Mouse (Mus musculus): ENCODE measurements at regions not wholly inside any gene's neighbourhood (a gene's known extent, or its start where the extent isn't known, plus 50 kb on each side); places are given as distances from the start of the nearest gene placed in this dataset.
"Not testable (repeated sequence)": the region's sequence is repeated elsewhere in the genome, so short reads cannot be mapped to it uniquely, and the experiment has no call there.

DNA sequence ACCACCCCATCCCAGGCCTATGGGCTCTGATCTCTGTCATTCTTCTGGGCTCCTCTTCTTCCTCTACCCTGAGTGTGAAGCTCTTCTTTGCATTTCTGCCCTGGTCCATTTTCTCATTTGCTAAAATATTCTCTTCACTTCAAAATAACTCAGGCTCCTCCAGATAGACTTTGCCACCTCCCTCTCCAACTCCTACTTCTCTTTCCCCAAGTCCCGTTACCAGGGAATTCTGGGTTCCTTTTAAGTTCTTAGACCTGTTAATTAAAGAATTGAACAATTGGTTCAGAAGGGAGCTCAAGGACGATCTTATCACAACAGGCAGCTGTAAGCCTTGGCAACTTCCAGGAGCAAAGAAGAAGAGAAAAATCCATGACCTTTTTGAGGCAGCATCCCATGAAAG lies 122.9 kb upstream of the Arid1b start:
- DNase-seq (ENCODE audit: low spot score in 2 of 2), result no peak

DNA sequence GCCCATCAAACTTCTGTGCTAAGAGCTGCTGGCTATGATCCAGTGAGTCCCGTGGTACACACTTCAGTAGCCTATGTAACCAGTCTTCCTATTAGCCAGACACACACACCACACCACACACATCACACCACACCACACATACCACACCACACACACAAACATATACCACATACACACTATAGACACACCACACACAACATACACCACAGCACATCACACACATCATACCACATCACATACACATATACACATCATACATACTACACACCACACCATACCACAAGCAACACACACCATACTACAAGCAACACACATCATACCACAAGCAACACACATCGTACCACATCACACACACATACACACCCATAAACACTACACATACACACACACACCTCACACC lies 119.7 kb upstream of the Arid1b start:
- DNase-seq (ENCODE audit: low spot score in 2 of 2), result no peak

DNA sequence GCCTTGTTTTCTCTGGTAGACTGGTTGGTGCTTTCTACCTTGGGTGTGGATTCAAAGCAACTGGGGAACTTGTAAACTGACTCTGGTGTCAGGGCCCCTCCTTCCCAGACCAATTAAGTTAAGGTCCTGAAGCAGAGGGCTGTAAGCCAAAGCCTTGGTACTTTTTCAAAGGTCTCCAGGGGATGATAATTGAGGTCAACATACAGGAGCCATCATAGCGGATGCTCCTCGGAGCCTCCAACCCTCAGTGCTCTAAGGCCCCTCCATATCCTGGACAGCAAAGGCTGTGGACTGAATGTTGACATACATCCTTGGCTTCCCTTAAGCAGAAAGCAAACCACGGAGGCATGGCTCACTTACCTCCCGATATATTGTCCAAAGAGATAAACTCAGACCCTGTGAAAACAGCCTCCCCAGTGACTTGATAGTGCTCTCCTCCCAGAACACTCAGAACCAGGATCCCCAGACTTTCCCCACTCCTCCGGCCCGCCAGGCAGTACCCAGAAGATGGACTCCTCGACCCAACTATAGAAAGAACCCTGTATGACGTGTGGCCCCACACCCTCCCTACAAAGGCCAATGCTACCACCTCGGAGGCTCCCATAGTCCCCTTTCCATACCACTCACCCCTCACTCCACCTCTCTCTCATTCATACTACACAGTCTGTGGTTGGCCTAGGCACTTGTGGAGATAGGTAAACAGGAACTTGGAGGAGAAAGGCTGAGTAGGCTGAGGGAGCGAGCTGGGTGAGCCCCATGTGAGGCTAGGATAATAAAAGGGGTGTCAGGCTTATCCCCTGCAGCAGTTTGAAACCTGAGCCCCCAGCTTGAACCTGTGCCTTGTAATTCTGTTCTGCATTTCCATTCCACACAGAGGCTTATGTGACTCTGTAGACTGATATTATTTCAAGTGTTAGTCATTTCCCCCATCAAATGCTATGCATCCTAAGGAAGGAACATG lies 118.8 kb upstream of the Arid1b start:
- no peak for DNase-seq (ENCODE audit: low spot score in 2 of 2)

DNA sequence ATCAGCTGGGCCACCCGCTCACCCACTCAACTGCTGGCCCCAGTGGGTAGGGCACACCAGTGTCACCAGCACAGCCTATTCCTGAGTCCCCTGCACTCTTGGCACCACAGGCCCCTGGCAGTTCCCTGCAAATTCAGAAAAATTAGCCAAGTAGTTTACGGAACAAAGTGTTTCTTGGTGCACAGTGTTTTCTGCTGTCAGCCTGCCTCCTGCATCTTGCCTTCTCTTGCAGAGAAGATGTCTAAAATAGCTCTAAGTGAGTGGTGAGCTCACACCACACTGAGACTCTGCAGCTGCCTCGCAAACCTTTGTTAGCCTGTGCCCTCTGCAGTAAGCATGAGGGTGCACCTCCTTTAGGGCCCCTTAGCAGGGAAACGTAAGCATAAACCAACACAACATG lies 117.7 kb upstream of the Arid1b start:
- no peak for DNase-seq (ENCODE audit: low spot score in 2 of 2)

DNA sequence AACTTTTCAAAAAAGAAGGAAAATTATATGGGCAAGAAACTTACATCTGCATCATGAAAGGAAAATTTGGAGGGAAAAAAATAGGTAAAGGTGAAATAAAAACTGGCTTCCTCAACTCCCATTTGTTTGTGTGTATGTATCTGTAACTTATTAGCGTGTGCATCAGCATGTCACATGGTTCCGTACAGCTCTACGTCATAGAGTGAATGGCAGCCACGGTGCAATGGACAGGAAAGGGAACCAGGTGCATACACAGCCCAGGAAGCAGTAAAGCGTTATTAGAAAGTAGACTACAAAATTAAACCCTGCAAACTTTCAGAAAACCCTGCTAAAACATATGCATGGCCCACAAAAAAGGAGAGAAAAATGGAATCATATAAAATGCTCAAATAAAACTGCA lies 112.7 kb upstream of the Arid1b start:
- DNase-seq (ENCODE audit: low spot score in 2 of 2), result no peak

DNA sequence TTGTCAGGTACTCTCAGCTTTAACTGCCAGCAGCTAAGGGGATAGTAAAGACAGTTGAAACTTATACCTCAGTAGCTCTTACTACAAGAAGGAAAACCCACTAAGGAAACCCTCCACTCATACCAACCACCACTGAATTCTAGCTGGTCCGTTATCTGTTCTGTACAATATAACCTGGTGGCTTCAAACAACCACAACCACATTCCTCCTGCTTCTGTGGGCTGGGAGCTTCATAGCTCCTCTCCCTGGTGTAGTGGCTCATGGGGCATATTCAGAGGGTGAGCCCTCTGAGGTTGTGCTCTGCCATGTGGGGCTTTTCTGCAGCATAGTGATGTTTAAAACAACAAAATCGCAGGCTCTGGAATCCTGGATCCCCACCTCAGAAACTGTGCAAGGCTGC lies 110.0 kb upstream of the Arid1b start:
- DNase-seq (ENCODE audit: low spot score in 2 of 2), result no peak

DNA sequence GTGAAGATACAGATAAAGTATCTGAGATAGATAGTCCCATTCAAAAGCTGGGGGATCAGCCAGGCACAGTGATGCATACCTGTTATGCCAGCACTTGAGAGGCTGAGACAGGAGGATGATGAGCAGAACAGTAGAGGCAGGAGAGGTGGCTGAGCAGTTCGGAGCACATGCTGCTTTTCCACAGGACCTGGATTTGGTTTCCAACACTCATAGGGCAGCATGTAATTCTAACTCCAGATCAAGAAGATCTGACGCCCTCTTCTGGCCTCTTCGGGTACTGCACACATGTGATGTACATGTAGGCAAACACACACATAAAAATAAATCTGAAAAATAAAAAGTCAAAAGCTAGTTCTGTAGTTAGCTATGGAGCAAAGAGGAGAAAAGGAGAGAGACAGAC lies 109.4 kb upstream of the Arid1b start:
- no peak for DNase-seq (ENCODE audit: low spot score in 2 of 2)

DNA sequence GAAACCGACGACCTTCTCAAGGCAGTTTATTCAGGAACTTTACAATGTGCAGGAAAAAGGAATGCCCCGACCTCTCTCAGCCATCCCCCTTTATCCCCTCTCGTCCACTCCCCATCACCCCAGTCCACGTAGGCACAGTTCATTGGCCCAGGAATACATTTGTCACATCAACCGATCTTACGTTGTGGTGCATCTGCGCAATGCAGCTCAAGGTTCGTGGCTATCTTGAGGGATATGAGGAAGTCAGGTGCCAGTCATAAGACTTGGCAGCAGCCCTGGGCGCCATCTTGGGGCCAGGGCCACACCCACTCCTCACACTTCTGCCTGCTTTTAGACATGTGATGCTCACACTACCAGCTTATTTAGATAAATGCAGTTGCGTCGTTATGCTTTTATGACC lies 106.8 kb upstream of the Arid1b start:
- not testable (repeated sequence) for DNase-seq (ENCODE audit: low spot score in 2 of 2)

DNA sequence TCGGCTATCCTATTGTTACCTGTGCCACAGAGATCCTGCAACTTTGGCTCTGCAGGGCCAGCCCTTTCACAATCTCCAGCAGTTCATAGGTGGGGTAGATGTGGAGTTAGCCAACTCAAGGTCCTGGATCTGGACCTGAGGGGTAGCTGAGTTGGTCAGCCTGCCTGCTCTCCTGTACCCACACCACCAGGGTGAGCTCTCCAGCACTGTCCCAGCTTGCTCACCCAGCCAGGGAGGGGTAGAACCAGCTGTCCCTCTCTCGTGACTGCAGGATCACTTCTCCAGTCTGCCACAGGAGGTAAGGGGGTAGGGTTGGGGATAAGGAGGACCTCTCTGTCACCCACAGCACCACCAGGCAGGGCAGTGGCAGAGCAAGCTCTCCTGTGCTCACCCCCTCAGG lies 104.6 kb upstream of the Arid1b start:
- no peak for DNase-seq (ENCODE audit: low spot score in 2 of 2)

DNA sequence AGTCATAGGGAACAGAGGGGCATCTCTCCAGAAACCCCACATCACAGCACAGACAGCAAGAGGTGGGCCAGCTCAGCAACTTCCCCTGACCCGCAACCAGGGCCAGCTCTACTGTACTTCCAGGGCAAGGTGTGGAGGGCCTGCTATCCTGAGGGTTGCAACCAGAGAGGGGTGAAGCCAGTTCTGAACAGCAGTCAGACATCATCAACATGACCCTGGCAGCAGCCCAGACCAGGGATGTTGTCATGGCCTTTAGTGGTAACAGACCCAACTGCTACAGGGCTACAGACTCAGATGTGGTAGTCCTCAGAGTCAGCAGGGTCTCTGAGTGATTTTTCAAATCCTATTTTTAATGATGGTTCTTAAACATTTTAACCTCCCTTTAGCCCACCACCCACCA lies 104.0 kb upstream of the Arid1b start:
- DNase-seq (ENCODE audit: low spot score in 2 of 2), result no peak

DNA sequence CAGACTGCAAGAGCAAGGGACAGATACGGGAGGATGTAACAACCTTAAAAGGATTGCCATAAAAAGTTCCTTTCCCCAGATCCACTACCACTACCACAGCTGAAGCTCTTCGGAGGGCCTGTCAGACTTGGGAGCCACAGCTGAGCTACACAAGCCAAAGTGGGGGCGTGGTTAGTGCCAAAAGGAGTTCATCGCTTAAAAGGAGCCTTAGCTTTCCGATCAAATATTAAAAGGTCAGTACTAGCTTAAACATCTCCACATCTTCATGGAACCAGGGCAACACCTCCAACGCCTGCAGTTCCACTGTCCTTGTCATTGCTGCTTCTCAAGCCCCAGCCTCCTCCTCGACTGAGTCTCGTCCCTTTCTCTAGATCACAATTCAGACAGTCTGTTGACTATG lies 102.6 kb upstream of the Arid1b start:
- DNase-seq (ENCODE audit: low spot score in 2 of 2), result no peak

DNA sequence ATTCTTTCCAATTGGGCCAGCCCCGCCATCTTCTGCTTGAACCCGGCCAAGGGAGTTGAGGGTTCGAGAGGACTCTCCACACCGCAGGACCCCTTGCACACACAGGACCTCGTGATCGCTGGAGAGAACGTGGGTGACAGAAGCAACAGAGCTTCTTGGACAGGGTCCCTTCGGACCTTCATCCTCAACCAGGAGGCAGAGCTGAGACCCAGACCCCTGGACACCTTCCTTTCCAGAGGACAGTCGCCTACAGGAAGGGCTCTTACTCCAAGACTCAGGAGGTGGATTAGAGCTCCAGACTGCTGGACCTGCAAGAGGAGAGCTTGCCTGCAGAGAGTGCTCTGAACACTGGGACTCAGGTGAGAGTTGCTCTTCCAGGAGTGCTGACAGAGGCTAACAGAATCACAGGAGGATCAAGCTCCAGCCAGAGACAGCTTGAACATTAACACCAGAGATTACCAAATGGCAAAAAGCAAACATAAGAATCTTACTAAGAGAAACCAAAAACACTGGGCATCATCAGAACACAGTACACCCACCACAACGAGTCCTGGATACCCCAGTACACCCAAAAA lies 99.3 kb upstream of the Arid1b start:
- not testable (repeated sequence) for DNase-seq (ENCODE audit: low spot score in 2 of 2)

DNA sequence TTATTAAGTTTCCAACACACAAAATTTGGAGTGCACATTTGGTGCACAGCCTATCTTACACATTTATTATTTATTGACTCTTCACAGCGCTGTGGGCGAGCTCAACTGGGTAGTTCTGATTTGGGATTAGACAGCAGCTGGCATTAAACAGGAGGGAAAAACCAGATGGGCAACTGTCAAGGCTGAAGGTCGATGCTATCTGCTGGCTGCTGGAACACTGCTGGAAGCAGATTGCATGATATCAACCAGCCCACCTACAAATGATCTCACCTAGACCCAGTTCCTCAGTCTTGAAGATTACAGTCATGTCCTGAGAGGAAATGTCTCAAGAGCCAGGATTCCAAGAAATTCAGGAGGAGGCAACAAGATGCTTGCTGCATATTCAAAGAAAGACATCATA lies 91.0 kb upstream of the Arid1b start:
- DNase-seq (ENCODE audit: low spot score in 2 of 2), result no peak

DNA sequence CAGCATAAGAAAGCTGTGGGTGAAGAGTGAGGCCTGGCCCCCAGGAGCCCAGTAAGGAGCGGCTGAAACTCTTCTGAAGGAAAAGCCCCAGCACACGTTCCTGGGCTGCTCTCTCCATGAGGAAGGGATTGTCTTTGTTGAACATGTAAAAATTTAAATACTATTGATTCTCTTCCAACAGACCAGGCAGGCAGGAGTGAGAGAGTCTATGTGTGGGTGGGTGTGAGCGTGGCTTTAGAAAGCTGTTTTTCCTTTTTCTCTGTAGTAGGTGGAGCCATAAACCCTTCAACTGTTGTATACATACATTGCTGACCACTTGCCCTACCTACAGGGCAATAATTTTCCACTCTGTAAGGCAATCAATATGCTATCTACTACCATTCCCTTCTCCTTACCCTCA lies 87.6 kb upstream of the Arid1b start:
- DNase-seq (ENCODE audit: low spot score in 2 of 2), result peak in 1 of 2 experiments; percentile 46

DNA sequence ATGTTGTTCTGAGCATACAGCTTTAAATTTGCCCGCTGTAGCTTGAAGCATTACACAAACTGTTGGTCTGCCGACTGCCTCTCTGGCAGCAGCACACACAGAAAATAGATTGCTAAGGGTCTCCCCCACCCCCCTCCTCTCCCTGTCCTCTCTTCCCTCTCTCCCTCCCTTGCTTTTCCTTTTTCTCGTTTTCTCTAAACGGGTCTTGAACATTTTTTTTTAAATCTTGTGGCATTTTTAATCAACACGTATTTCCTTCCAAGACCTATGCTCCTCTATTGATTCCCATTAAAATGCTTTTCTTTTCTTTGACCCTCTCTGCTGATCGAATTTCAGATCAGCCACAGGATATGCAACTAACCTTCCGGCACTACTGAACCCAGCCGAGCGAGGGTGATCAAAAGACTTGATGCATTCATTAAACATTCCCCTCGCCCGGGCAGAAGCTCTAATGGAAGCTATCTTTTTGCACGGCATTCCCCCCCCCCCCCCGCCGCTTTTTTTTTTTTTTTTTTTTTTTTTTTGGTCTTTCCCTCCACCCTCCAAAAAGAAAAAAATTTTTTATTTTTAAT lies 86.9 kb upstream of the Arid1b start:
- no peak for DNase-seq (ENCODE audit: low spot score in 2 of 2)

DNA sequence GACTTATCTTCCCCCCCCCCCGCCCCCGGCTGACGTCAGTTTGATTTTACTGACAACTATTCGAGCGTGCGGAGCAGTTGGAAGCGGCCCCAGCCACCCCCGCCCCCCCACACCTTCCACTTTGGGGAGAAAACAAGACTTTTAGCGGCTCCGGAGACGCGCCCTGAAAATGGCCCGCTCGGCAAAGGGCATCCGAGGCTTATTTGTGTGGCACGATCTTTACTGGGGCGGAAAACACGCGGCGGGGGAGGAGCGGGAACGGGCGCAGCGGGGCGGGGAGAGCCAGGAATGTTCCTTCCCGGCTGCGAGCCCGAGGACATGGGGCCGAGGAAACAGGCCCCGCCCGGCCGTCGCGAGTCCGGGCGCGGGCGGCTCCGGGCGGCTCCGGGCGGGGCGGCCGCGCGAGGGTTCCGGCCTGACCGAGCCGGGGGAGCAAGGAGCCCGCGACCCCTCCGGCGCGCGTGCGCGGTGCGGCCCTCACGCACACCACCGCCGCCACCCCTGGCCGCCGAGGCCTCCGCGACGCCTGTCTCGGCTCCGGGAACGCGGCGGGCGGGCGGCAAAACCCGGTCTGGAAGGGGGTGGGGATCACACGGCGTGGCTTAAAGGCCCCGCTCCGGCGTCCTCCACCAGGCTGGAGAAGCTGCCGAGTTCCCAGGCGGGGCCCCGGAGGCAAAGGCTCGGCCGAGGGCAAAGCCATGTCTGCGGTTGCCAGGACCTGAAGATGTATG lies 86.1 kb upstream of the Arid1b start:
- peak; percentile 83 to 92 for DNase-seq (ENCODE audit: low spot score in 2 of 2)

DNA sequence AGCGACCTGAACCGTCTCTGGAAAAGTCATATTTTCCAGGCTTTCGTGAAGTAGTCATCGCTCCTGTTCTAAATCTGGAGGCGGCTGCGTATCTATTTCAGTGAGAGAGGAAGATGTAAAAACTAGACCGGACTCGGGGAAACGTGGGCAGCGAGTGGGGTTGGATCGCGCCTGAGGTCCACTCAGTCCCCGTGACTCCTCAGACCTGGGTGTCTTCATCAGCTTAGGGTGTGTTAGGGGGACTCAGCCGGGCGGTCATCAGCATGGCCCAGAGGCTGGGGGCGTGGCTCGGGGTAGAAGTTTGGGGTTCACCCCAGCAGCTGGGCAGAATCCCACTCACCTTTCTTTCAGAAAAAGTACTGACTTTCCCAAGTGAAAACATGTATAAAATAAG lies 85.6 kb upstream of the Arid1b start:
- DNase-seq (ENCODE audit: low spot score in 2 of 2), result no peak

DNA sequence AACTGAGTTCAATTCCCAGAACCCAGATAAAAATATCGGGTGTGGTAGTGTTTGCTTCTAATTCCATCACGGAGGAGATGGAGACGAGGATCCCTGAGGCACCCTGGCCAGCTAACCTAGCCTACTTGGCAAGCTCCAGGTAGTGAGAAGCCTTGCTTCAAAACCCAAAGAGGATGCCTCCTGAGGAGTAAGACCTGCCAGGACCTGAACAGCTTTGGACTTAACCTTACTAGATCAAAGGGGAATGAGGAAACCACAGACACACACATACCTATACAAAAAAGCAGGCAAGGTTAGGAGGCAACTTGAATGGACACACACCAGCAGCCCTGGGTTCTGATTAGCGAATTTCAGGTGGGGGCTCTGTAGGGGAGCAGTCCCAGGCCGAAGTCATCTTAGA lies 84.0 kb upstream of the Arid1b start:
- no peak for DNase-seq (ENCODE audit: low spot score in 2 of 2)

DNA sequence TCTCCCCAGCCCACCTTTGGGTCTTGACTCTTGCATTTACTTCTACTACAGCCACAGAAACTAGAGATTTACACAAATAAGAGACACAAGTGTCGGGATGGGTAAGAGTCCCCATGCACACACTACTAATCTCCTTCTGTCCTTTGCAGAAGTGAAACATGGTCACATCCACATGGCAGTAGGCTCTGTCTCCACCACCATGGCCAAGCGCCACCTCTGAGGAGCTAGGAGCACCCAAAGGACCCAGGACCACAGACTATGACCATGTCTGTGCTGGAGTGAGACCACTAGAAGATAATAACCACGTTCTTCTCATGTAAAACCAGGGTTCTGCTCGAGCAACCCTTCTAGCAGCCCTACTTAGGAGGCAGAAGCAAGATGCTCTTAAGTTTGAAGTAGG lies 81.1 kb upstream of the Arid1b start:
- DNase-seq (ENCODE audit: low spot score in 2 of 2), result no peak

DNA sequence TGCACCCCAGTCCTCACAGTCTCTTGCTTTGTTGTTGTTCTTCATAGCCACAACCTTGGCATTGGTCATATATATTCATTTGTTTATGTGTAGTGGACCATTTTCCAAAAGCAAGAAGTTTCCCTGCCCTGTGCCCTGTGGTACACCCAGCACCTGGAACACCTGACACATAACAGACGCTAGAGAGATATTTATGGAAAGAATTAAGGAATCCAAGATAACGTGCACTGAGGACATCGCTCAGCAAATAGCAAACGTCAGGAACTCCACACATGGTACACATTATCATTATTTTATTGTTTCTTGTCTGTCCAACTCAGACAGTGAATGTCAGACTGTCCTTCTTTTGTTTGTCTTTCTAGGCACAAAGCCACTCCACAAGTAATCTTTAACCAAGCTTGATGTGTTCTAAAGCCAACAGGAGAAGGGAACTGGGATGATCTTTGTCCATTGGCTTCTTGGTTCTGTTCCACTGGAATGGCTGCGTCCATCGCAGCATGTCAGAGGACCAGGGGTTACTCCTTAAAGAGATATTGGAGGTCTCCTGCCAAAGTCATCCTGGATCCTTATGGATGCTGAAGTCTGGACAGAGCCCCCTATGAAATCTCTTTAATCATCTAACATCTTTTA lies 74.2 kb upstream of the Arid1b start:
- DNase-seq (ENCODE audit: low spot score in 2 of 2), result no peak

DNA sequence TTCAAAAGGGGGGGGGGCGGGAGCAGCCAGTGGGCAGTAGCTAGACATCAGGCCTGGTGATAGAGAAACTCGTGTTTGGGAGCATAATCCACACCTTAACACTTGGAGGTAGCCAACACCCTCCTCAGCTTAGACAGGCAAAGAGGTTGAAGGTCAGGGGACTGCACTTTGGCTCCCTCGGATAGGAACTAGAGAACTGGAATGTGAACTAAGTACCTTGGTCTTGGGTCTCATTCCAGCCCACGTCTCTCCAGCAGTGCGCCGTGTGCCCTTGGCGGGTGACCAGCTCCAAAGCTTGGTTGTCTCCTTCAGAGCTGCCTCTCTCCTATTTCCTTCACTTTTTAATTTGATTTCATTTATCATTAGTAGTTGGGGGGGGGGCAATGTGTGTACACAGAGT lies 73.0 kb upstream of the Arid1b start:
- DNase-seq (ENCODE audit: low spot score in 2 of 2), result no peak

DNA sequence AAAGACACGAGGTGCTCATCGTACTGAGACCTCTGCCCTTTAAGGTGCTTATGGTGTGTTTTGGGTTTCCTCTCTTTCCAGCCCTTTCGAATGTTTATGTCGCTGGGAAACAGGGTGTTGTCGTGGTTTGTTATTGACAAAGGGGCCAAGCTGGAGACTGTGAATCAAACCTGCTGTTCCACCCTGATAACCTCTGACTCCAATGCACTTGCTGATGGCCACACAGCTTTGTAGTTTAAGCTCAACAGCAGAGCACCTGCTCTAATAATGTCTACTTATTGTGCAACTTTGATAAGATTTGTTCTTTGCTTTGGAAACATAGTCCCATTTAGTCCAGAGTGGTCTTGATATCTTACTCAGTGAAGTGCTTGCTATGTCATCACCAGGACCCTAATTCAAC lies 65.5 kb upstream of the Arid1b start:
- no peak for DNase-seq (ENCODE audit: low spot score in 2 of 2)

All from left cerebral cortex, adult 8-10 months (tissue).